Mouse (Mus musculus) ES-Bruce4 (cell line): ENCODE measurements around the gene Clint1. TPM values are rescaled to one million over a fixed set of nuclear protein-coding genes. Genes with fewer than 3 reads are reported as not detected.

Source experiments
- H3K27ac ChIP-seq: 2 replicates; pipeline ENCODE4 v1.5.1; 2012; ENCODE audit warnings: low read length, inconsistent platforms; ENCODE audit not compliant: insufficient read depth
- H3K27me3 ChIP-seq: 2 replicates; pipeline ENCODE4 v1.6.1; 2012; ENCODE audit warnings: mild to moderate bottlenecking, low read length, inconsistent platforms; ENCODE audit not compliant: control insufficient read depth, poor library complexity, insufficient read depth, severe bottlenecking
- H3K36me3 ChIP-seq: 2 replicates; pipeline ENCODE4 v1.6.1; 2012; ENCODE audit warnings: inconsistent platforms, mild to moderate bottlenecking, low read length, moderate library complexity; ENCODE audit not compliant: control insufficient read depth, poor library complexity, insufficient read depth, severe bottlenecking
- H3K4me1 ChIP-seq: one replicate; pipeline ENCODE4 v1.8.1; 2011; ENCODE audit warnings: low read length; ENCODE audit not compliant: control insufficient read depth, insufficient read depth
- H3K4me3 ChIP-seq: 2 replicates; pipeline ENCODE4 v1.5.1; 2011; ENCODE audit warnings: low read depth, mild to moderate bottlenecking, low read length
- H3K9ac ChIP-seq: 2 replicates; pipeline ENCODE4 v1.6.1; 2012; ENCODE audit warnings: low read depth, mild to moderate bottlenecking, inconsistent platforms; ENCODE audit not compliant: poor library complexity, severe bottlenecking
- H3K9me3 ChIP-seq: replicated peaks from 2 replicates; pipeline ENCODE4 v1.6.1; 2012; ENCODE audit warnings: mild to moderate bottlenecking, low read length, inconsistent platforms; ENCODE audit not compliant: control insufficient read depth, poor library complexity, insufficient read depth, severe bottlenecking
- CTCF ChIP-seq: IDR thresholded peaks from one replicate; pipeline ENCODE4 v1.8.1; 2011; ENCODE audit warnings: low read depth, low read length
- EP300 ChIP-seq: IDR thresholded peaks from 2 replicates; pipeline ENCODE4 v1.6.1; 2011; ENCODE audit warnings: low read depth, low read length; ENCODE audit not compliant: insufficient read depth
- POLR2A ChIP-seq: IDR thresholded peaks from one replicate; pipeline ENCODE4 v1.8.1; 2011; ENCODE audit warnings: low read length; ENCODE audit not compliant: insufficient read depth
- polyA plus RNA-seq: library from polyadenylated mRNA; stranded (reverse); fragments of >200 nt; gene quantifications from 2 replicates; pipeline ENCODE4 v1.2.4, GENCODE M21; 2011; ENCODE audit warnings: low read depth; ENCODE audit not compliant: missing spikeins, insufficient read depth, insufficient read length

The Clint1 gene
- polyA plus RNA-seq, 1 experiment, result 77.6 TPM

DNA sequence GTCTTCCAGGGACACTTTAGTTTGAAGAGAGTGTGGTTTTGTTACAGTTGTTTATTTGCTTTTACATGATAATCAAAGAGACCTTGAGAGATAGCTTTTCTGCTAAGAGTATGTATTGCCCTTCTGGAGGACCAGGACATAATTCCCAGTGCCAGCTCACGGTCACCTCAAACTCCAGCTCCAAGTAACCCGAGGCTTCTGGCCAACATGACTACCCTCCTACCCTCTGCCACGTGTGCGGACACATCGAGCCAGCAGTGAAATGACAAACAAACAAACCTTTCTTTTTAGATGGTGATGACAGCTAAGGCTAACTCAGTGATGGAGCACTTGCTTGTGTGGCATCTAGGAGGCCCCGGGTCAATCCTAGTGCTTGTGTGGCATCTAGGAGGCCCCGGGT, 2.5 kb downstream of the Clint1 start:
- H3K4me3 ChIP-seq, result no peak overlapping the region
- TF ChIP-seq CTCF (no peak), EP300 (no peak), POLR2A (no peak)
- no peak overlapping the region for H3K9ac ChIP-seq

DNA sequence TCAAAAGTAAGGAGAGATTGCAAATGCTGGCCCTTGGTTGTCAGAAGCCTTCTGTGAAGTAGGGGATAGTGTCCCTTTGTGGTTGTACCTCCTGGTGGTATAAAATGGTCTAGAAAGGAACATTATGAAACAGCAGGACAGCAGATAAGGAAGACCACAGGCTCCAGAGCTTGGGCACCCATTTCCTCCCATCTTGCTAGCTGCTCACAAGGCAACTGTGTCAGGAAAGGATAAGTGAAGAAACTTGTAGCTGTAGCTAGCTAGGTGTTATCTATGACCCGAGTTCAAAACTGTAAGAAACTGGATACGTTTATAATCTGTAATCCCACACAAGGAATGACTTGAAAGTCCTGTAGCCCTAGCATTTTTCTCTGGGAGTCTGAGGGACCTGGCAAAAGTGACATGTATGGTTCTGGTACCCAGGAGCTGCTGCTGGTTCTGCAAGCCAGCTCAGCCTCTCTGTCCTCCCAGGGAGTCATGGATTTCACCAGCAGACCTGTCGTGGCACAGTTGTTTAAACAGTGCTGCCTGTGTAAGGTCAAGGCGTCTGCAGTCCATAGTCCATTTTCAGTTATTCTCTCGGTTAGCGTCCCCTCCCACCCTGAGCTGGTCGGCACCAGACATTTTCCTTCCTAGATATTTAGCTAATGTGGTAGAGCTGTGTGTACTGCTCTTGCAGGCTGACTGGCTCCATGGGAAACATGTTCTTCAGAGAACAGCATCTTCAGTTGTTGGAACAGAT, 3.7 kb downstream of the Clint1 start:
- no peak overlapping the region for H3K27ac ChIP-seq
- no peaks in the 10 kb centered on the region for H3K4me1 ChIP-seq
- no peaks in the 10 kb centered on the region for H3K27me3 ChIP-seq
- peaks cover 13% of the 10 kb centered on the region for H3K36me3 ChIP-seq
- H3K9me3 ChIP-seq, result no peaks in the 10 kb centered on the region
- TF ChIP-seq CTCF (no peak), POLR2A (no peak), EP300 (no peak)
- no peak overlapping the region for H3K4me3 ChIP-seq
- H3K9ac ChIP-seq, result no peak overlapping the region

More for the DNA sequence above, 2.5 kb downstream of the Clint1 start:
- H3K4me1 ChIP-seq, result no peaks in the 10 kb centered on the region
- no peaks in the 10 kb centered on the region for H3K27me3 ChIP-seq
- no peaks in the 10 kb centered on the region for H3K9me3 ChIP-seq
- peaks cover 13% of the 10 kb centered on the region for H3K36me3 ChIP-seq
- no peak overlapping the region for H3K27ac ChIP-seq

DNA sequence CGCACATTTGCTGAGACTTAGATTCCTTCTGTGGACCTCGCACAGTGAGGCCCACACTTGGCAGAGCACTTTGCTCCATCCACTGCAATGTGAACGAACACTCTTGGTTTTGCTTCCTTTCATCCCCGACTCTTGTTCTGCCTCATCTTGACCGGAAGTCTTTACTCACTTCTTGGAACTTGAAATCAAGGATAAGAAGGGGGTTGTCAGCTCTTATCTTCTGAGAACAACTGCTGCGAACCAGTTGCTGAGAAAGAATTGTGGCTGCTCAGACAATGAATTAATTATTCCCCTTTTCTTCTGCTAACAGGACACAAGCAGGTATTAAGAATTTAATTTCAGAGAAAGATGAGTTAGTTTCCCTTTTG, 4.3 kb downstream of the Clint1 start:
- no peak for TF ChIP-seq CTCF
- Histone ChIP-seq H3K36me3 (peaks cover 15% of the 10 kb centered on the region), H3K4me3 (no peak overlapping the region), H3K9ac (no peak overlapping the region), H3K4me1 (no peaks in the 10 kb centered on the region), H3K27me3 (no peaks in the 10 kb centered on the region), H3K9me3 (no peaks in the 10 kb centered on the region), H3K27ac (no peak overlapping the region)

DNA sequence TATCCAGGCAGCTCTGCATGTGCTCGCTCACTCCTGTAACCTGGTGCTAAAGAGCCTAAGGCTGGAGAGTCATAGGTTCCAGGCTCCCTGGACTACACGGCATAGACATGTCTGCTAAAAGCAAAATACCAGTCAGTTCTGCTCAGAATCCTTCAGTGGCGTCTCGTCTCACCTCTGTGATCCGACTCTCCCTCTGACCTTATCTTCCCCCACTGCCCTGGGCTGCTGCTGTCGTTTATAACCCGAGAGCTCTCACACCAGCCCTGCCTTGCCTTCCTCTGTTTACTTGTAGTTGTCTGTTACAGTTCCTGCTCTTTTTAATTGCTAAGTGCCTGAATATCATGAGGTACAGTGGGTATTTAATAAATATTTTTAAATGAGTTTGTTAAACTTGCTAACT, 9.5 kb downstream of the Clint1 start:
- Histone ChIP-seq H3K4me3 (no peak overlapping the region), H3K27ac (no peak overlapping the region), H3K27me3 (no peaks in the 10 kb centered on the region), H3K4me1 (no peaks in the 10 kb centered on the region), H3K9me3 (no peaks in the 10 kb centered on the region), H3K9ac (no peak overlapping the region), H3K36me3 (peaks cover 3% of the 10 kb centered on the region)
- TF ChIP-seq CTCF, result no peak
- TF ChIP-seq EP300, result no peak
- no peak for TF ChIP-seq POLR2A

DNA sequence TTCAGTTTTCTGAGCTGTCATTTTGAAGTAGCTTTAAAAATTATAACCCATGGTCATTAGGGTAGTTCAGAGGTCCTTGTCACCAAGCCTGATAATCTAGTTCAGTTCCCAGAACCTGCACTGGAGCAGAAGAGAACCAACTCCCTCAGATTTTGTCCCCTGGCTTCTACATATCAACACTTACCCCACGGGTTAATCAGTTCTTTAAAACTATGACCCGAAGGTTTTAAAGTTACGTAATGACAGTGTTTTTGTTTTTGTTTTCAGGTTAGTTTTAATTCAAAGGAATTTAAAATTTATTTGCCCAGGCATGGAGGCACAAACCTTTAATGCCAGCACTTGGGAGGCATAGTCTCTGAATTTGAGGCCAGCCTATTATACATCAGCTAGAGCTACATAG, 12.6 kb downstream of the Clint1 start:
- TF ChIP-seq POLR2A, result no peak
- no peak for TF ChIP-seq EP300
- no peak for TF ChIP-seq CTCF
- H3K9me3 ChIP-seq, result no peaks in the 10 kb centered on the region
- no peaks in the 10 kb centered on the region for H3K27me3 ChIP-seq
- no peak overlapping the region for H3K27ac ChIP-seq
- peaks cover 3% of the 10 kb centered on the region; the same call in 1 of the 2 replicates for H3K36me3 ChIP-seq
- H3K9ac ChIP-seq, result no peak overlapping the region
- no peaks in the 10 kb centered on the region for H3K4me1 ChIP-seq
- no peak overlapping the region for H3K4me3 ChIP-seq

DNA sequence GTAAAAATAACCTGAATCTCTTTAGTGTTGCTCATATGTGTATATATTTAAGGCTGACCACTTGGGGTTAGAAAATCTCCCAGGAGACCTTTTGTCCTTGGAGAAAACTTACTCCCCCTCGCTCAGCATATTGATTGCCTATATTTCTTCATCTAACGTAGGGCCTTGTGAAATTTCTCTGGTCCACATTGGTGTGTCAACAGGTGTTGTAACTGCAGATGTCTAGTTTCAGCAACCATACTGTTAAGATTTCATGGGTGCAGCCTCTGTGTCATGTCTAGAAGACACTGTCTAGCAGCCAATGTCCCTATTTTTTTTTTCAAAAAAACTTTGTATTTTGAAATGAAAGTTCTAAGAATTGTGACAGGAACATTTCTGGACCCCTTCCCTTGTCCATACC, 14.0 kb downstream of the Clint1 start:
- no peak overlapping the region for H3K27ac ChIP-seq
- H3K4me1 ChIP-seq, result no peaks in the 10 kb centered on the region
- TF ChIP-seq EP300 (no peak), CTCF (no peak), POLR2A (no peak)
- H3K4me3 ChIP-seq, result no peak overlapping the region
- H3K36me3 ChIP-seq, result peaks cover 3% of the 10 kb centered on the region; the same call in 1 of the 2 replicates
- H3K9me3 ChIP-seq, result no peaks in the 10 kb centered on the region
- H3K27me3 ChIP-seq, result no peaks in the 10 kb centered on the region
- H3K9ac ChIP-seq, result no peak overlapping the region
